Mouse (Mus musculus): ENCODE measurements around the gene Slc29a4.

The Slc29a4 gene

DNA sequence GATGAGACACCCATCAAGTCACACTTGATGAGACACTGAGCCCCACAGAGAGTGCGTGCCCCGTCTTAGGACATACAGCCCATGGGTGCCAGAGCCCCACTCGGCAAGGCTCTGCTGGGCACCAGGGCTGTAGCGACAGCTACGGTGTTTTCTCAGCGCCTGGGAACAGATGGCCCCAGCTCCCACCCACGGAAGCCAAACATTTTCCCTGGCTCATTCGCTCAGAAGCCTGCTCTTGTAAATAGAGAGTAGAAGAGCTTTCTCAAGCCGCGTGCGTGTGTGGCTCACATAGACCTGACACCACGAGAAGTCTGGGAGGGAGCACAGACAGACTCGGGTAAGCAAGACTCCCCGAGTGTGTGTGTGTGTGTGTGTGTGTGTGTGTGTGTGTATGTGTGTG lies at the start of gene Slc29a4:
Gene Slc29a4 (plus strand): TSS at position 265 of the 400 bp plus-strand sequence.
- no peak for DNase-seq (ENCODE audit: extremely low spot score, low spot score)

- no peak for DNase-seq (ENCODE audit: extremely low spot score, low spot score)
Measured at GRCm38 (mm10) chr5:142648162-142648561, 44.1 kb upstream of the Slc29a4 start.

DNA sequence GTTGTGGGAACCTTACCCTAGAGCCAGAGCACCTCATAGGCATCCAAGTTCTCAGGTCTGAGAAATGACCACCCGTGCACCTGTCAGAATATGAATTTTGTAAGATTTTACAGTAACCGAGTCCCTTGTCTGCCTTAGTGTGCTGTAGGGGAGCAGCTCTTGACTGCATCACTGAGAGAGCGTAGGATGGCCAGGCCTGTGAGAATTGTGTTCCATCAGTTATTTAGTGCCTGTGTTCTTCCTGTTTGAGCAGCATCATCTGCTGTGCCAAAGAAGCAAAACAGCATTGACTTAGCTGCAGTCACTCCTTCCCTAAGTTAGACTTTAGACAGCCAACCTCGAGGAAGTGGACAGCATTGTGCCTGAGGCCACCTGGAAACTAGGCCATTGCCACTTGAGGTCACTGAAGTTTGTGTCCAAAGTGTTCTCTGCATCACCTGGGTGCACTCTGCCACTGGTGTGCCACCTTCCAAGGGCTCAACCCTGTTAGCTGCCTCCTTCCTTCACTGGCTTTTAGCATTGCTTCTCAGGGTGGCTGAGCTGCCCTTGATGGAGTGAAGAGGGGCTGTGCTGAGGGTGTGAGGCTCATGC lies 42.8 kb upstream of the Slc29a4 start:
- no peak for DNase-seq (ENCODE audit: extremely low spot score, low spot score)

GRCm38 (mm10) chr5:142650390-142650789 lies 41.9 kb upstream of the Slc29a4 start:
- DNase-seq (ENCODE audit: extremely low spot score, low spot score) = no peak

- no peak for DNase-seq (ENCODE audit: extremely low spot score, low spot score)
Measured at GRCm38 (mm10) chr5:142650794-142651497, 41.4 kb upstream of the Slc29a4 start.

DNA sequence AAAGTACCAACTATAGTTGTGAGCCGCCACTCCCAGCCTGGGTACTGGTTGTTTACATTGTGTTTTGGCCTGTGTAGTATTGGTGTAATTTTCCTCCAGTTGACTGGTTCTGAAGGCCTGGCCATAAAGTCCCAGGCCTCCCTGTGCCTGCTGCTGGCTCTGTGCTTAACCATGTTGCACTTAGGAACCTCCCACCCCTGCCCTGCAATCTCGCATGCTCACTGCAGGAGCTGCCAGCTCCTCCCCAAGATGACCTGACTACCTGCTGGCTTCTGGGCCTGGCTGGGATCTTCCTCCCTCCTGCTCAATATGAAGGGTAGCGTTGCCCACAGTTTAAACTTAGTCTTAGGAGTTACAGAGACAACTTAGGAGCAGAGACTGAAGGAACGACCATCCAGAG lies 40.0 kb upstream of the Slc29a4 start:
- no peak for DNase-seq (ENCODE audit: extremely low spot score, low spot score)

GRCm38 (mm10) chr5:142660656-142661434 lies 31.5 kb upstream of the Slc29a4 start:
- no peak for DNase-seq (ENCODE audit: extremely low spot score, low spot score)

- DNase-seq (ENCODE audit: extremely low spot score, low spot score) = no peak
Measured at GRCm38 (mm10) chr5:142667921-142668320, 24.4 kb upstream of the Slc29a4 start.

DNA sequence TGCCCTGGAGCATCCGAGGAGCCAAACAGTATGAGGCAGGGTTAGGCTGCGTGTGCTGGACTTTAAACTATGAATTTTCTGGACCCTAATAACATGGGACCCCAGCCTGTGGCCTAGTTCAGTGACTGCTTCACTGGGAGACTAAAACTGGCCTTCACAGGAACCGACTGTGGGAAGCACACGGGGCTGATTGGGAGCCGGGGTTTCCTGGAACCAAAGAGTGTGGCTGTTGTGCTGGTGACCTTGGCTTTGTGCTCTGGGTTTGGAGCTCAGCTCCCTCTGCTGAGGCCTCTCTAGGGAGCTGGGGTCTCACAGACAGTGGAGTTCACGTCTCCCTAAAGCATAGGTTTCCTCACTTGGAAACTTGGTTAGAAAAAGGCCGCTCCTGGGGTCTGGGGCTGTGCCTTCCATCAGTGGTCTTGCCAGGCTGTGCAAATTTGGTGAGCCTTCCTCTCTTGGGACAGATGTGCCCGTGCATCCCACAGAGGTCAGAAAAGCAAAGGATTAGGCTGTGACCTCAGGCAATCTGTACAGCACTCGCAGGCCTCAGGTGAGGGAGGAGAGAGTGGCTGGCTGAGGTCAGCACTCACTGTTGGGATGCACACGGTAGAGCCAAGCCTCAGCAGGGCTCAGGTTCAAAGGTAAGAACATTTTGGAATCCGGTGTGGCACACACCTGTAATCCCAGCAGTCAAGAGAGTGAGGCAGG lies 23.6 kb upstream of the Slc29a4 start:
- DNase-seq (ENCODE audit: extremely low spot score, low spot score) = no peak

- DNase-seq (ENCODE audit: extremely low spot score, low spot score) = no peak
Measured at GRCm38 (mm10) chr5:142669726-142670125, 22.6 kb upstream of the Slc29a4 start.

- DNase-seq (ENCODE audit: extremely low spot score, low spot score) = peak; percentile 32
Measured at GRCm38 (mm10) chr5:142673082-142673481, 19.2 kb upstream of the Slc29a4 start.

DNA sequence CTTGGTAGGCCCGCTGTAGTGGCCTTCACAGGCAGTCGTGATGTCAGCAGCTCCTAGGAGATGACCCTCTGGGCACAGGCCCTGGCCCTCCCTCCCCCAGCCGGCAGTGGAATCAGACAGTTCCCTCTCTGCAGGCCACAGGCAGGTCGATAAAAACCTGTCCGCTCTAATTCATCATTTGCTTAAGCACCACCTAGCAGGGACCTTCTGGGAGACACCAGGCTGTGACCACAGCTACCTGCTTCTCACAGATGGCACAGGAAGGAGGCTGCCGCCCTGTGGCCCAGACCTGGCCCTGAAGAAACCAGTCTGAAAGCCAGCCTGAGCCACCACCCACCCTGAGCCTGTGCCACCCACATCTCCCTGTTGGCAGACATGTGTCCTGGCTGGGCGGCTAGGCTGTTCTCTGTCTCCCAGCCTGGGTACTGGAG lies 14.2 kb upstream of the Slc29a4 start:
- DNase-seq (ENCODE audit: extremely low spot score, low spot score) = no peak

DNA sequence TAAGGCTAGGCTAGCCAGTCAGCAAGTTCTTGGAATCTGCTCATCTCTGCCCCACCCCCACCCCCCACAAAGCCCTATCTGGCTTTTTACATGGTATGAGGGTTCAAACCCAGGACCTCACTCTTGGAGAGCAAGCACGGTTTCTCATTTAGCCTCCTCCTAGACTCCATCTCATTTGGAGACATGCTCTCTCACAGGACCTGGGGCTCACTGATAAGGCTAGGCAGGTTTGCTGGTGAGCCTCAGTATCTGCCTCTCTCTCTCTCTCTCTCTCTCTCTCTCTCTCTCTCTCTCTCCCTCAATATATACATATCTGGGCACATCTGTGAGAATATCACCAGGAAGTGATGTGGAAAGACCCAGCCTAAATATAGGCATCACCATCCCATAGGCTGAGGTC lies 13.2 kb upstream of the Slc29a4 start:
- DNase-seq (ENCODE audit: extremely low spot score, low spot score) = no peak

DNA sequence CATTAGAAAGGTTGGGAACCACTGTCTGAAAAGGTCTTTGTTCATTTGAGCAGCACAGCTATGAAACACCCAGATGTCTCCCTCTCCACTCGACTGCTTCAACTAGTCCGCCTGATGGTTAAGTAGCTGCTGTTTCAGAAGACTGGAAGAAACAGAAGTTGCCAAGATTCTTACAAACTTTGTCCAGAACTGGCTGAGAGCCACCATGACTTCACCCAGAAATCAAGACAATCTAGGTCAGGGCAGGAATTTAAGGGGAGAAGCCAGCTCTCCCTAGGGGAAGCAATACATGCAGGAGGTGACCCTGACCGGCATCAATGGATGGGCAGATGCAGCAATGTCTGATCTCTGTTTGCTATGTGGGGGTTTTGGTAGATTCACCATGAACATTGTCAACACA lies 10.4 kb upstream of the Slc29a4 start:
- DNase-seq (ENCODE audit: extremely low spot score, low spot score) = no peak

DNA sequence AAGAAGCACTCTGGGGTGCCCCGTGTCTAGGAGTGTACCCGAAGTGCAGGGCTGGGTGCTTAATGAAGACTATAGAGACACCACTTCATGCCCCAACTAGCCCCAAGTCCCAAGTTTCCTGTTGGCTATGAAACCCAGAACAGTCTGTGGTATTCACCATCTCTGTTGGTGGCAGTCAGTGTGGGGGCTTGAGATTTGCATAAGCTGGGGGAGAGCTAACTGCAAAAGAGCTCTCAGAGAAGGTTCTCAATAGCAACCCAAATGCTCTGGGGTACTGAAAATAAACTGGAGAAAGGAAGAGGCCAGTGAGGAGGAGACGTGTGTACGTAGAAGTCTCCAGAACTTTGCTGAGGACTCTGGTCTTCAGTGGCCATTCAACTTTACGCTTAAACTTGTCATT lies 9.8 kb upstream of the Slc29a4 start:
- DNase-seq (ENCODE audit: extremely low spot score, low spot score) = no peak

DNA sequence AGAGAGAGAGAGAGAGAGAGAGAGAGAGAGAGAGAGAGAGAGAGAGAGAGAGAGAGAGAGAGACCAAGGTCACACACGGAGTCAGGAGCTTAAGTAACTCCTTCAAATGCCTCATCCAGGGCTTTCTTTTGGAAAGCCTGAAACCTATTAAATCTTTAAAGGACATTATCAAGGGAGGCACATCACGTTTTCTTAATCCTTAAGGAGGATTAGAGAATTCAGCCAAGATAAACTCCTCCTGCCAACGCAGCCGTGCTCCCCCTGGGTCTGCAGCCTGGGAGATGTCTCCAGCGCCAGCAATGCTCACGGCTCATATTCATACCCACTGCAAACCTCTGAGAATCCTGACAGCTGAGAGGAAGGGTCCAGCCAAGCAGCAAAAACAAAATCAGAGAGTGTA lies 3.4 kb upstream of the Slc29a4 start:
- no peak for DNase-seq (ENCODE audit: extremely low spot score, low spot score)

DNA sequence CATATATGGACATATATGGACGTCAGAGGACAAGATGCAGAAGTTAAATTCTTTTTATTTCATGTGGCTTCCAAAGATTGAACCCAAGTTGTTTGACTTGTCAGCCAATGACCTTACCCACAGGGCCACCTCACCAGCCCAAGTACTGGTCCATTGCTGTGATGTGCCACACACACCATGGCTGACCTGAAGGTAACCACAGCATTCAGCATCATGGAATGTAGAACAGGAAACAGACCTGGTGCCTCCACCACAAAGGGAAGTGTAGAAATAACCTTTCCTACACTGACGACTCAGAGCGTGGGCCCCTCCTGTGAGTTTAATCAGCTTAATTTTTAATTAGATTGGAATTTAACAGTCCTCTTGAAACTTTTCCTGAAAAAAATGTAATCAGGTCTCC lies 2.0 kb upstream of the Slc29a4 start:
- no peak for DNase-seq (ENCODE audit: extremely low spot score, low spot score)

DNA sequence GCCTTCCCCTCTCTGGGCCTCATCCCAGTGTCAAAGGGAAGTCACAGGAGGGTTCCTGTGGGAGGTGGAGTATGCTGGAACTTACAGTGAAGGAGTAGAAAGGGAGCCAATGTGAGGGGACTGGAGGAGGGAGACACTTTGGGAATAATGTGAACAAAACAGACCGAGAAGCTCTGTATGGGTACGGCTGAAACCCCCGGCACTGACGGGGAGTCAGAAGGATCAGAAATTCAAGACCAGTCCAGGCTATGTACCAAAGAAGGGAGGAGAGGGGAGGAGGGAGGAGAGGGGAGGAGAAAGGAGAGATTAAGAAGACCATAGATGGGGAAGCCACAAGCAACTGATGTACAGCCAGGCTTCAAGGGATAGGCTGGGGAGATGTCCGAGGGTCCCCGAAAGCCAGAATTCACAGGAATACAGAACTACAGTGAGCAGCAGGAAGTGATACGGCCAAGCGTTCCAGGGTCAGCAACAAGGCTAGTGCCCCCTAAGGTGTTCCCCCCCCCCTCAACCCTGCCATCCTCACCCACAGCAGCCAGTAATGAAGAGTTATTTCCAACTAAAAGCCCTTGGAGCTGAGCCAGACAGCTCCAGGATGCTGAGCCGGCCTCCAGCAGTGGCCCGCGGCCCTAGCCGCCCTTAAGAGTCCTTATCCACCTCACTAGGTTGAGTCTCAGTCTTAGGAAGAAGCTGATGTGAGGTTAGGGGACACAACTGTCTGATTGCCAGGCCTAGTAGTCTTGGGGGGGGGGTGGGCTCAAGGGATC lies 842 bp downstream of the Slc29a4 start:
- no peak for DNase-seq (ENCODE audit: extremely low spot score, low spot score)

GRCm38 (mm10) chr5:142693738-142694430 lies 1.6 kb downstream of the Slc29a4 start:
- no peak for DNase-seq (ENCODE audit: extremely low spot score, low spot score)

DNA sequence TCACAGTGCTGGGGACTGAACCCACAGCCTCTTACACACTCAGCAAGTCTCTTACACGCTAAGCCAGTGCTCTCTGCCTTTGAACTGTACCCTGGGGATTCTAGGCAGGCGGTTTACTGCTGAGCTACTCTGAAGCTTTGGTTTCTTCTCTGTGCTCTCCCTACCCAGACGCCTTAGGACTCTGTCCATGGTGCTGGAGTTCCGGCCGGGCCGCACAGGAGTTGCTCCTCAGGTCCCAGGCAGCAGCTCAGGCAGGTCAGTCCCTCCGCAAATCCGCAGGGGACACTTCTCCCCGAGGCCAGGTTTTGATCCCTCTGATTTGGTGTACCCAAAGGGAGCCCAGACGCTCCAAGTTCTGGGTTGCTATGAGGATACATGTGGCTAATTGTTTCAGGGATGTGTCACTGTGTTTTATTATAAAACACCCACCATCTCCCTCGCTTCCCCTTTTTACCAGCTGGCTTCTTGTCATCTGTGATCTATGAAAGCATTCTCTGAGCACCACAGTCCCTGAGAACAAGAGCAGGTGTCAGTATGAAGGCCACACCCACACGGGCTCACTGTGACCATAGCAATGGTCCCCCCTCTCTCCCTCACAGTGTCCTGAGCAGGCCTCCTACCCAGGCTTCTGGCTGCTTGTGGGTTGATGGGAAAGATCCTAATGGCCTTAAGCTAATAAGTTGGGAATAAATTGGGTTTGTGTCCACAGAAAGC lies 2.5 kb downstream of the Slc29a4 start:
- DNase-seq (ENCODE audit: extremely low spot score, low spot score) = peak; percentile 71

Measured in neural tube, embryonic 10.5 days (tissue).